Mouse (Mus musculus) heart, embryonic 13.5 days (tissue): ENCODE results near the gene B9d1. TPM values are rescaled to one million over a fixed set of nuclear protein-coding genes. Genes with fewer than 3 reads are reported as not detected.

ENCODE experiments used
- ATAC-seq: fragments of 200-750 bp; cut with Nextera tagmentation; 2 replicates; pipeline ENCODE4 v1.8.0; 2017; ENCODE audit warnings: moderate TSS enrichment; ENCODE audit not compliant: insufficient number of reproducible peaks, low FRiP score, low TSS enrichment; ENCODE audit errors: extremely low read depth
- H3K27ac ChIP-seq: fragments of 300-500 bp; sonication (generic); replicated peaks from 2 replicates; pipeline ENCODE4 v1.5.1; 2015; ENCODE audit warnings: moderate library complexity, mild to moderate bottlenecking, inconsistent platforms
- H3K27me3 ChIP-seq: fragments of 300-500 bp; sonication (generic); replicated peaks from 2 replicates; pipeline ENCODE4 v1.6.1; 2015; ENCODE audit warnings: mild to moderate bottlenecking, inconsistent platforms
- H3K36me3 ChIP-seq: fragments of 300-500 bp; sonication (generic); 2 replicates; pipeline ENCODE4 v1.6.1; 2015; ENCODE audit warnings: mild to moderate bottlenecking, inconsistent platforms
- H3K4me1 ChIP-seq: fragments of 300-500 bp; sonication (generic); 2 replicates; pipeline ENCODE4 v1.6.1; 2015; ENCODE audit warnings: inconsistent platforms
- H3K4me2 ChIP-seq: fragments of 300-500 bp; sonication (generic); 2 replicates; pipeline ENCODE4 v1.6.1; 2015; ENCODE audit warnings: inconsistent platforms, mild to moderate bottlenecking, moderate library complexity
- H3K4me3 ChIP-seq: fragments of 300-500 bp; sonication (generic); 2 replicates; pipeline ENCODE4 v1.5.1; 2015; ENCODE audit warnings: moderate library complexity, mild to moderate bottlenecking, inconsistent platforms
- H3K9ac ChIP-seq: fragments of 300-500 bp; sonication (generic); 2 replicates; pipeline ENCODE4 v1.6.1; 2015; ENCODE audit warnings: inconsistent platforms, mild to moderate bottlenecking, moderate library complexity
- H3K9me3 ChIP-seq: fragments of 300-500 bp; sonication (generic); 2 replicates; pipeline ENCODE4 v1.6.1; 2016; ENCODE audit warnings: inconsistent platforms
- WGBS: fragments of 180-500 bp; shearing (Covaris S2); methylation state at CpG from one replicate; pipeline ENCODE4 v1.1.7; 2015; ENCODE audit warnings: mixed read lengths; 5-methylcytosine and 5-hydroxymethylcytosine counted together
- polyA plus RNA-seq: library from polyadenylated mRNA; unstranded; fragments of >200 nt; fragmentation: Nextera tagmentation; extraction: Ambion mirVana; gene quantifications from 2 replicates; pipeline ENCODE4 v1.2.1, GENCODE M21; 2015

The B9d1 gene
- polyA plus RNA-seq, 1 experiment from 2014 or later = 13.6 TPM

DNA sequence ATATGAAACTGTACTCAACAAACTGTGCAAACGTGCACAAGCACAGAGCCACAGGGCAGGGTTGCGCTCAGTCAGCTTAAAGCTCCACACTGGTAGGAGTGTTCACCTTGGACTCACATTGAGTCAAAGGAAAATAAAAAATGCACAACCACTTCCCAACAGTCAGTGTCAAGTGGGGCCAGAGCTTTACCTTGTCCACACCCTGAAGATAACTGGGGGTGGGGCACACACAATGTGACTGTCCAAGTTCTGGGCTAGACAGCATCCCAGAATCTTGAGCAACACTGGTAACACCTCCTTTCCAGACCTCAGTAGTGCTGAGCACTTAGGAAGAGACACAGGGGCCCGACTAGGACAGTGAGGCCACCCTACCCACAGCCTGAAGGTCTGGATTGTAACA is 13.9 kb downstream of the B9d1 start:
- H3K4me2 ChIP-seq = no peak overlapping the region
- no peak overlapping the region for H3K9ac ChIP-seq
- ATAC-seq = no peak
- peaks cover 23% of the 10 kb centered on the region for H3K4me1 ChIP-seq
- no peaks in the 10 kb centered on the region for H3K27me3 ChIP-seq
- no peak overlapping the region for H3K4me3 ChIP-seq
- H3K27ac ChIP-seq = peak overlapping the region; percentile 28; the same call in 1 of the 2 replicates
- no peaks in the 10 kb centered on the region for H3K9me3 ChIP-seq
- 40% methylated on average over 3 of the region's 3 CpGs for WGBS
- H3K36me3 ChIP-seq = peaks cover 80% of the 10 kb centered on the region

DNA sequence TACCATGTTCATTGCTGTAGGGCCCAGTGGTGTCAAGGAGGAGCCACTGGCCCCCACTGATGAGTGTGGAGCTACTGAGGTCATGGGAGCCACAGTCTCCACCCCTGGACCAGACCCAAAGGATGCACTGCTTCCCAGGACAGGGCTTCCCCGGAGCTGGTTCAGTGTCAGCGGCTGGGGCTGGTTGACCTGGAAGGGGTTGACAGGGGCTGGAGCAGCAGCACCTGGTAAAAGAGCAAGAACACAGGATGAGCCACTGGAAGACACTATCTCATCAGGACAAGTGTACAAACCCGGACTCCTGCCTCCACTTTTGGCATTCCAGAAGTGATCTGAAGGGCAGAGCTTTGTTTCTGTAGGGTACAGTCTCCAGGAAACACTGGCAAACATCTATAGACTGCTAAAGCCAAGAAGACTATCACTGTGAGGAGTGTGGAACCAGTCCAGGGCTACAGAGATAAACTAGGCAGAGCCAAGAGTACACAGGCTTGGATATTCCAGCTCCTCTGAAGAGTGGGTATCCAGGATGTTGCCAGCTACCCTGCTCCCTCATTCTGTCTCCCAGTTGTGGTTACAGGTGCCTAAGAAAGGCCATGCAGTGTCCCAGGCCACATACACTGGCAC is 14.7 kb downstream of the B9d1 start:
- no peak overlapping the region for H3K4me2 ChIP-seq
- no peaks in the 10 kb centered on the region for H3K9me3 ChIP-seq
- H3K9ac ChIP-seq = no peak overlapping the region
- no peaks in the 10 kb centered on the region for H3K27me3 ChIP-seq
- H3K36me3 ChIP-seq = peaks cover 77% of the 10 kb centered on the region
- 85% methylated on average over 3 of the region's 3 CpGs for WGBS
- no peak for ATAC-seq
- H3K27ac ChIP-seq = peak overlapping the region; percentile 28; the same call in 1 of the 2 replicates
- no peak overlapping the region for H3K4me3 ChIP-seq
- H3K4me1 ChIP-seq = peaks cover 23% of the 10 kb centered on the region

DNA sequence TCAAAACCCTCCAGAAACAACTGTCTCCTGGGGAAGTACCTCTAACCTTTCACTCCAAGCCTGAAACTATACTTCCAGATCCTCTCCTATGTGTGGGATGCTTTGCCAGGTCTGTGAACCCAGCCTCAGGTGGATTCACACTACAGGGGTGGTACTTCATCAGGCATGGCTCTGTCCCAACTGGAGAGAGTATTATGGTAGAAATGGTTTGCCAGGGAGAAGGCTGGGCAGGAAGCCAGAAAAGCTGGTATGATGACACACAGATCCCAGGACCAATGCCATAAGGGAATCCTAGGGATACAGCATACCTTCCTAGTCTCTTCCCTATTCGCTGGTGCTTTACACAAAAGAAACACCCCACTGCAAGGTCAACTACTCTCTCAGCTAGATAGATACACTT is 21.9 kb downstream of the B9d1 start:
- Histone ChIP-seq H3K36me3 (peaks cover 53% of the 10 kb centered on the region), H3K4me3 (no peak overlapping the region), H3K27ac (no peak overlapping the region), H3K4me2 (no peak overlapping the region), H3K4me1 (peaks cover 19% of the 10 kb centered on the region), H3K27me3 (no peaks in the 10 kb centered on the region), H3K9ac (no peak overlapping the region), H3K9me3 (no peaks in the 10 kb centered on the region)
- ATAC-seq = no peak
- WGBS = 85% methylated on average over 1 of the region's 1 CpGs

DNA sequence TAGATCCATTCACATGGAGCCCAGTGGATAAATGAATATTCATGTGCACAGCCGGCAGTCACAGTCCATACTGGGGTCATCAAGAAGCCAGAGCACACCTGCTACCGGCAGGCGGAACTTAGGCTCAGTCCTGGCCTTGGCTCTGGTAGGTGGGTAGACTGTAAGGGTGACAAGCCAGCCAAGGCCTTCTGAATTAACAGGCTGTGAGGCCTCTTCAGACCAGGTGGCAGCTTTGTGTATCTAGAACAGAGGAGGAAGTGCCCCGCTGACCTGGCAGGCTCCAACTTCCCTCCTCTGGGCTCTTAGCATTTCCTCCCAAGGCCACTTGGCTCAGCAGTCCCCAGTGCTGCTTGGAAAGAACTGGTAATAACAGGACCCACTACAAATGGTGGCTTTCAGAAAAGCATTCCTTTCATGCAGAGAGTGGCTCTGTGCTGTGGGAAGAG is 24.3 kb downstream of the B9d1 start:
- 54% methylated on average over 4 of the region's 4 CpGs for WGBS
- no peak overlapping the region for H3K4me2 ChIP-seq
- peaks cover 53% of the 10 kb centered on the region for H3K36me3 ChIP-seq
- 0 out of 2 replicates have a peak overlapping the region, but pooled peaks have one; percentile 45 for H3K27ac ChIP-seq
- H3K27me3 ChIP-seq = no peaks in the 10 kb centered on the region
- no peak for ATAC-seq
- H3K9me3 ChIP-seq = no peaks in the 10 kb centered on the region
- peaks cover 28% of the 10 kb centered on the region for H3K4me1 ChIP-seq
- no peak overlapping the region for H3K4me3 ChIP-seq
- no peak overlapping the region for H3K9ac ChIP-seq

DNA sequence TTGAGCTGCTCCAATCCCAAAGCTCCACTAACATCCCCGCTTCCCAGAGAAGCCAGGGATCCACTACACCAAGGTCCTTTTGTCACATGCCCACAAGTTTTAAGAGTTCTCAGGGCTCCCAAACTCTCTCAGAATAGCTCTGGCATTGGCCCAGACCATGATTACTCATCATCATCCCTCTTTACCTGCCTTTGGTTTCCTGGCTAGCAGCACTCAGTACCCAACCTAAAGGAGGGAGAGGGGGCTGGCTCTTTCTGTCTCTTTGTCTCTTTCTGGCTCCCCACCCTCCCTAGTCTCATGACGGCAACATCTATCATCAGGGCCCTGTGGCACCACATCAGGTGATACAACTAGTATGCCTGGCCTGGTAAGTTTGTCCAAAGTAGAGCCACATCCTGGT is 27.9 kb downstream of the B9d1 start:
- WGBS = 84% methylated on average over 2 of the region's 2 CpGs
- no peak for ATAC-seq
- no peak overlapping the region for H3K4me2 ChIP-seq
- no peaks in the 10 kb centered on the region for H3K27me3 ChIP-seq
- no peak overlapping the region for H3K4me3 ChIP-seq
- H3K9ac ChIP-seq = no peak overlapping the region
- H3K27ac ChIP-seq = no peak overlapping the region
- peaks cover 46% of the 10 kb centered on the region for H3K36me3 ChIP-seq
- no peaks in the 10 kb centered on the region for H3K9me3 ChIP-seq
- peaks cover 27% of the 10 kb centered on the region for H3K4me1 ChIP-seq

DNA sequence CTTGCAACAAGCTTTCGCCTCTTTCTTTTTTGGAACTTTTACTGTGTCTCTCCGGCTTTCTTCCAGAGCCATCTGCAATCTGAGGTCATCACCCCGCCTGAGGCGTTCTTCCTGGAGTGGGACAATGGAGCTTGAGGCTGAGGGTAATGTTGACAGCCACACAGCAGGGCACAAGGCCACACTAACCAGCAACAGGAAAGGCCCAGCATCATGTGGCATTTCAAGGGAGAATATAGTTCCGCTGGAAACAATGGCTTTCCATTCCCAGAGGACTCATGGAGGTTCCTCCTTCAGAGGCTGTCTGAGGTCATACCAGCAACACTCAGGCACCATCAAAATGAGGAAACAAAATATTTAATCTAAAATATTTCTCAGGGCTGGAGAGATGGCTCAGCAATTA is 28.6 kb downstream of the B9d1 start:
- no peak for ATAC-seq

DNA sequence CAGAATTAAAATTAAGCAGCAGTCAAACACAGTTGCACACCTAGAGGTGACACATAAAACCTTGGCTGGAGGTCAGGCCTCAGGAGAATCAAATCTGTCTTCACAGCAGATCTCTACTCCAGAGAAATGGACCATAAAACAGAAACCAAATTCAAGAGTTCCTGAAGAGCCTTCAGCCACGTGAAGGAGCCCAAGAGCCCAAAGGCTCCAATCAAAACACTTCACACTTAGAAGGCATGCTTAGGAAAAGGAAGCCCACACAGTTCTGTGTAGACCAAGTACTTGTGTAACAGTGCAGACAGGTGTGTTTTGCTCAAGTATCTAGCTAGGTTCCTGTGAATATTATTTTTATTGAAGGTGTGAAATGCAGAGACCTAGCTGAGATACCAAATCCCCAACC is 30.6 kb downstream of the B9d1 start:
- no peak for ATAC-seq
- no peak overlapping the region for H3K4me2 ChIP-seq
- no peaks in the 10 kb centered on the region for H3K9me3 ChIP-seq
- H3K36me3 ChIP-seq = peaks cover 53% of the 10 kb centered on the region
- no peak overlapping the region for H3K4me3 ChIP-seq
- WGBS = 55% methylated on average over 1 of the region's 1 CpGs
- no peak overlapping the region for H3K27ac ChIP-seq
- H3K9ac ChIP-seq = no peak overlapping the region
- peaks cover 27% of the 10 kb centered on the region for H3K4me1 ChIP-seq
- no peaks in the 10 kb centered on the region for H3K27me3 ChIP-seq

More for the DNA sequence above, 28.6 kb downstream of the B9d1 start:
- no peaks in the 10 kb centered on the region for H3K27me3 ChIP-seq
- H3K4me2 ChIP-seq = no peak overlapping the region
- no peaks in the 10 kb centered on the region for H3K9me3 ChIP-seq
- H3K36me3 ChIP-seq = peaks cover 50% of the 10 kb centered on the region
- peak overlapping the region; percentile 24; the same call in 1 of the 2 replicates for H3K27ac ChIP-seq
- no peak overlapping the region for H3K4me3 ChIP-seq
- peaks cover 33% of the 10 kb centered on the region for H3K4me1 ChIP-seq
- no peak overlapping the region for H3K9ac ChIP-seq
- 69% methylated on average over 5 of the region's 5 CpGs for WGBS

DNA sequence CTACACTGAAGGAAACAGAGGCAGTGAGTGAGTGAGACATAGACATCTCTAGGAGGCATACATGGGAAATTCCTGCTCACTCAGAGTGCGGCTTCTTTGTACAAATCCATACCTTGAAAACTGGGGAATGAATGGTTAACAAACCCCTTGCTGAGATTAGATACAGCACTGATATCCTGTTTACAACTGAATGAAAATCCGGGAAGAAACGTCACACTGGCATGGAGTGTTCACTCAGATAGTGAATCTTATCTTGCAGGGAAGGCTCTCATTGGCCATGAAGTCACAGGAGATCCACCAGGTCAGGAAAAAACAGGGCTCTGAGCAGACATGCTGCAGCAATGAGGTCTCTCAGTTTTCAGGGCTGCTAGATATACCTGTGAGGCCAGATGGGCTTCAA is 32.0 kb downstream of the B9d1 start:
- Histone ChIP-seq H3K4me2 (no peak overlapping the region), H3K4me1 (peaks cover 41% of the 10 kb centered on the region), H3K9ac (no peak overlapping the region), H3K4me3 (no peak overlapping the region), H3K27me3 (no peaks in the 10 kb centered on the region), H3K9me3 (no peaks in the 10 kb centered on the region), H3K27ac (no peak overlapping the region), H3K36me3 (peaks cover 45% of the 10 kb centered on the region)
- ATAC-seq = no peak
- WGBS = 34% methylated on average over 3 of the region's 3 CpGs

DNA sequence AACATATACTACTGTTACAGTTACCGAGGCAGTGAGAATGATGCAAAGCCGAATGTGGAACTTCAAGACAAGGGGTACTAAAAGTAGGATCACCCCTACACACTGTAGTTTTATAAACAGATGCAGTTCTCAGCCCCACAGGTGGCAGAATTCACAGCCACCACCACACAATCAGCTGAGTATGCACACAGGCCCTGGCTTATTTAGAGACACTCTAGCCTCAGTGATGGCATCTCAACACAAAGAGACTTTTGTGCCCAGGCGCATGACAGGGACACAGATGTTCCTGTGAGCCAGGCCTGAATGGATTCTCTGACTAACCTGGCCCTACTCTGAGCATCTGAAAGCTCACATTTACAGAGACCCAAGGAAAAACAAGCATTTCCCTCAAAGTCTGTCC is 32.4 kb downstream of the B9d1 start:
- Histone ChIP-seq H3K27ac (no peak overlapping the region), H3K9me3 (no peaks in the 10 kb centered on the region), H3K9ac (no peak overlapping the region), H3K4me3 (no peak overlapping the region), H3K27me3 (no peaks in the 10 kb centered on the region), H3K4me2 (no peak overlapping the region), H3K4me1 (peaks cover 45% of the 10 kb centered on the region), H3K36me3 (peaks cover 41% of the 10 kb centered on the region)
- 69% methylated on average over 3 of the region's 3 CpGs for WGBS
- ATAC-seq = no peak

DNA sequence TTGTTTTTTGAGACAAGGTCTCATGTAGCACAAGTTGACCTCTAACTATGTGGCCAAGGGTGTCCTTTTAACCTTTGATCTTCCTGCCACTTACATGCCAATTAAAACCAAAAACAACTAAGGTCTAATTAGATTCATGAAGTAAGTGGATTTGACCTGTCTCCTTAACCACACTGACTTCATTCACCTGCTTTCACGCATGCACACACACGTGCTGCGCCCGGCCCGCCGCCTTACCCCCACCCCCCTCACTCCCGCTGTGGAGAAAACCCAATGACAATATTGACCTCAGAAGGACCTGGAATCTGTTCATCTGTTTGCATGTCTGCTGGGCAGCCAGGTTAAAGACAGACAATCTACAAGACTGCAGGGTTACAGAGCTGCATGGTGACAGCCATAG is 35.7 kb downstream of the B9d1 start:
- WGBS = 87% methylated on average over 7 of the region's 7 CpGs
- H3K4me3 ChIP-seq = no peak overlapping the region
- H3K36me3 ChIP-seq = peaks cover 55% of the 10 kb centered on the region
- H3K27me3 ChIP-seq = no peaks in the 10 kb centered on the region
- peaks cover 36% of the 10 kb centered on the region for H3K4me1 ChIP-seq
- ATAC-seq = no peak
- H3K4me2 ChIP-seq = no peak overlapping the region
- H3K9ac ChIP-seq = no peak overlapping the region
- H3K9me3 ChIP-seq = no peaks in the 10 kb centered on the region
- no peak overlapping the region for H3K27ac ChIP-seq

DNA sequence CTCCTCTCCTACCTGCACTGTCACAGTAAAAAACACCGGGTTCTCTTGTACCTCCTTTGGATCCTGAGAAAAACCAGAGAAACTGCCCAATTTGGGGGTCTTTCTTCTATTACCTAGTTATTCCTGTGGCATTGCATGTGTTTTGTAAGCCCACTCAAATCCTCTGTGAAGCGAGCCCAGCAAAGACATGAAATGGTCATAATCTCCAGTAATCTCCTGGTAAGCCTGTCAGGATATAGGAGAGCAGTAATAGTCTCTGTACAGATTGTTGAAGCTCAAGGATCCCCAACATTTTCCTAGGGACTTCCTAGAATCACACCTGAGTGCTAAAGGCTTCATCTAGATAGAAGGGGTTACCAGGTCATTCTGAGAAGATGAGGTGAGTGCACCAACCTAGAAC is 36.2 kb downstream of the B9d1 start:
- Histone ChIP-seq H3K27me3 (no peaks in the 10 kb centered on the region), H3K9ac (no peak overlapping the region), H3K4me2 (no peak overlapping the region), H3K27ac (no peak overlapping the region), H3K9me3 (no peaks in the 10 kb centered on the region), H3K4me3 (no peak overlapping the region), H3K36me3 (peaks cover 60% of the 10 kb centered on the region), H3K4me1 (peaks cover 36% of the 10 kb centered on the region)
- ATAC-seq = no peak
- WGBS = 86% methylated on average over 2 of the region's 2 CpGs

DNA sequence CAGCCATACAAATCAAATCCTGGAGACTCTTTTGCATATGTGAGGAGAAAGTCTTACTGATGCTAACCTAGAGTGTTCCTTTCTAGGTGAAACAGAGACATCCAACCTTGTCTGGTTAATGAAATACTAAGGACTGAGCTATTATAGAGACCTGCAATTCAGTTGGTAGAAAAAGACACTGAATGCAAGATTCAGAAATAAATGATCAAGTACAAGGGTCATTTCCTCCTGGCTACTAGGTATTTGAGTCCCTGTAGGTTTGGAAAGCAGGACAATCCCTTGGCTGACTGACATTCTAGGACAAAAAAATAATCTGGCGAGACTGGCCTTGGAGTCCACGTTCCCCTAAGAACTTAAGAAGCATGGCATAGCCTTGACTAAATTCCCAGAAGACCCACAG is 40.6 kb downstream of the B9d1 start:
- Histone ChIP-seq H3K4me2 (no peak overlapping the region), H3K4me3 (no peak overlapping the region), H3K9me3 (no peaks in the 10 kb centered on the region), H3K4me1 (peaks cover 18% of the 10 kb centered on the region), H3K36me3 (peaks cover 49% of the 10 kb centered on the region), H3K9ac (no peak overlapping the region), H3K27ac (no peak overlapping the region), H3K27me3 (no peaks in the 10 kb centered on the region)
- 77% methylated on average over 2 of the region's 2 CpGs for WGBS
- ATAC-seq = no peak
